Mouse (Mus musculus) lung, adult 18-20 months (tissue): ENCODE data around the gene Lifr.

Source experiments
- DNase-seq, 2 experiments: peaks; one replicate each; pipeline ENCODE4 v3.0.0; 2022; ENCODE audit warnings: mixed read lengths in 2 of 2

Lifr gene

GRCm38 (mm10) chr15:7090211-7090765 lies at the start of gene Lifr:
Lifr (plus strand) TSS chr15:7090614.
- no peak for DNase-seq

- peak in 1 of 2 experiments; percentile 42 for DNase-seq
Measured at GRCm38 (mm10) chr15:7044081-7044749, 46.2 kb upstream of the Lifr start.

- no peak for DNase-seq
Measured at GRCm38 (mm10) chr15:7045056-7045455, 45.4 kb upstream of the Lifr start.

GRCm38 (mm10) chr15:7047931-7048330 lies 42.5 kb upstream of the Lifr start:
- DNase-seq = no peak

GRCm38 (mm10) chr15:7048916-7049315 lies 41.5 kb upstream of the Lifr start:
- no peak for DNase-seq

GRCm38 (mm10) chr15:7051666-7052065 lies 38.7 kb upstream of the Lifr start:
- DNase-seq = peak; percentile 81 to 83

GRCm38 (mm10) chr15:7052117-7052516 lies 38.3 kb upstream of the Lifr start:
- no peak for DNase-seq

GRCm38 (mm10) chr15:7056851-7057250 lies 33.6 kb upstream of the Lifr start:
- DNase-seq = no peak

- DNase-seq = no peak
Measured at GRCm38 (mm10) chr15:7060522-7060921, 29.9 kb upstream of the Lifr start.

- no peak for DNase-seq
Measured at GRCm38 (mm10) chr15:7061995-7062697, 28.3 kb upstream of the Lifr start.

GRCm38 (mm10) chr15:7062698-7063009 lies 27.8 kb upstream of the Lifr start:
- DNase-seq = no peak

- DNase-seq = no peak
Measured at GRCm38 (mm10) chr15:7063521-7064240, 26.7 kb upstream of the Lifr start.

GRCm38 (mm10) chr15:7064992-7065523 lies 25.4 kb upstream of the Lifr start:
- no peak for DNase-seq

- DNase-seq = no peak
Measured at GRCm38 (mm10) chr15:7065624-7066023, 24.8 kb upstream of the Lifr start.

GRCm38 (mm10) chr15:7066752-7067151 lies 23.7 kb upstream of the Lifr start:
- DNase-seq = no peak

- DNase-seq = no peak
Measured at GRCm38 (mm10) chr15:7069374-7069773, 21.0 kb upstream of the Lifr start.

GRCm38 (mm10) chr15:7070199-7070794 lies 20.1 kb upstream of the Lifr start:
- no peak for DNase-seq

- DNase-seq = peak; percentile 28 to 33
Measured at GRCm38 (mm10) chr15:7073269-7073668, 17.1 kb upstream of the Lifr start.

GRCm38 (mm10) chr15:7075185-7075584 lies 15.2 kb upstream of the Lifr start:
- DNase-seq = peak; percentile 79 to 87

GRCm38 (mm10) chr15:7078356-7078755 lies 12.1 kb upstream of the Lifr start:
- DNase-seq = no peak

- no peak for DNase-seq
Measured at GRCm38 (mm10) chr15:7079631-7080337, 10.6 kb upstream of the Lifr start.

GRCm38 (mm10) chr15:7080916-7081626 lies 9.3 kb upstream of the Lifr start:
- DNase-seq = peak in 1 of 2 experiments; percentile 11
